Mouse (Mus musculus) heart, adult 18-20 months (tissue): ENCODE measurements around the gene Bhlhe40. TPM values are rescaled to one million over a fixed set of nuclear protein-coding genes. Genes with fewer than 3 reads are reported as not detected.

Experiments used
- DNase-seq, 2 experiments: peaks; one replicate each; pipeline ENCODE4 v3.0.0; 2021 to 2022; ENCODE audit warnings: mixed read lengths in 1 of 2
- long read RNA-seq, 2 experiments: library from polyadenylated mRNA; stranded (forward); transcript quantifications; one replicate each; pipeline ENCODE4 v2.0.0; 2021
- total RNA-seq, 2 experiments: library from RNA; stranded (reverse); gene quantifications; 2 replicates each; pipeline ENCODE4 v1.2.3; 2021

The Bhlhe40 gene
- 10 to 100 TPM; 25.9 to 33.9 TPM for total RNA-seq
- long read RNA-seq, experiment 1, transcript Bhlhe40-201 (5 exons, 3,113 nt), result major isoform, 21 of 26 reads
- long read RNA-seq, experiment 1, partial matches to known transcripts, result 1 of 26 reads
- long read RNA-seq, experiment 1, other reads (novel, unspliced or antisense), result 3 of 26 reads
- long read RNA-seq, experiment 2, transcript Bhlhe40-201 (5 exons, 3,113 nt), result major isoform, 12 of 14 reads
- long read RNA-seq, experiment 2, partial matches to known transcripts, result 0 of 14 reads
- long read RNA-seq, experiment 2, other reads (novel, unspliced or antisense), result 0 of 14 reads

GRCm38 (mm10) chr6:108660206-108660877, at the start of gene Bhlhe40:
Bhlhe40 (plus strand) TSS chr6:108660629.
- DNase-seq, result peak; percentile 91 to 97

GRCm38 (mm10) chr6:108611663-108612062, 48.8 kb upstream of the Bhlhe40 start:
- no peak for DNase-seq

GRCm38 (mm10) chr6:108618025-108618424, 42.4 kb upstream of the Bhlhe40 start:
- DNase-seq, result no peak

GRCm38 (mm10) chr6:108623028-108623565, 37.3 kb upstream of the Bhlhe40 start:
- DNase-seq, result no peak

GRCm38 (mm10) chr6:108624915-108625314, 35.5 kb upstream of the Bhlhe40 start:
- DNase-seq, result no peak

GRCm38 (mm10) chr6:108630701-108631100, 29.7 kb upstream of the Bhlhe40 start:
- DNase-seq, result peak in 1 of 2 experiments; percentile 31

GRCm38 (mm10) chr6:108638157-108638833, 22.1 kb upstream of the Bhlhe40 start:
- DNase-seq, result no peak

- no peak for DNase-seq
Observed at GRCm38 (mm10) chr6:108642020-108642419, 18.4 kb upstream of the Bhlhe40 start.

GRCm38 (mm10) chr6:108643035-108643434, 17.4 kb upstream of the Bhlhe40 start:
- no peak for DNase-seq

- DNase-seq, result no peak
Observed at GRCm38 (mm10) chr6:108644311-108644710, 16.1 kb upstream of the Bhlhe40 start.

- DNase-seq, result no peak
Observed at GRCm38 (mm10) chr6:108647094-108647493, 13.3 kb upstream of the Bhlhe40 start.

GRCm38 (mm10) chr6:108648072-108648471, 12.4 kb upstream of the Bhlhe40 start:
- DNase-seq, result no peak

GRCm38 (mm10) chr6:108655861-108656260, 4.6 kb upstream of the Bhlhe40 start:
- DNase-seq, result no peak

GRCm38 (mm10) chr6:108658051-108658415, 2.4 kb upstream of the Bhlhe40 start:
- DNase-seq, result peak; percentile 60 to 67

GRCm38 (mm10) chr6:108658416-108659201, 1.8 kb upstream of the Bhlhe40 start:
- peak; percentile 69 to 82 for DNase-seq

GRCm38 (mm10) chr6:108659221-108659725, 1.2 kb upstream of the Bhlhe40 start:
- DNase-seq, result peak; percentile 93 to 96

- peak; percentile 93 to 96 for DNase-seq
Observed at GRCm38 (mm10) chr6:108659726-108660205, 663 bp upstream of the Bhlhe40 start.

- no peak for DNase-seq
Observed at GRCm38 (mm10) chr6:108660878-108661389, 505 bp downstream of the Bhlhe40 start.

- peak; percentile 94 to 98 for DNase-seq
Observed at GRCm38 (mm10) chr6:108661412-108661811, 983 bp downstream of the Bhlhe40 start.

GRCm38 (mm10) chr6:108661890-108662289, 1.5 kb downstream of the Bhlhe40 start:
- DNase-seq, result peak in 1 of 2 experiments; percentile 16
